Mouse (Mus musculus) MEL (cell line): ENCODE results near the gene Wwc1. TPM values are rescaled to one million over a fixed set of nuclear protein-coding genes. Genes with fewer than 3 reads are reported as not detected.

ENCODE experiments used
- DNase-seq: peaks from one replicate; pipeline ENCODE4 v3.0.0; 2011; ENCODE audit warnings: low read depth, low spot score
- H3K27ac ChIP-seq: 2 replicates; pipeline ENCODE4 v1.5.1; 2012; ENCODE audit warnings: low read depth, mild to moderate bottlenecking, control low read depth, low read length, moderate library complexity; ENCODE audit not compliant: control insufficient read depth
- H3K27me3 ChIP-seq, 2 experiments: fragments of 150-350 bp in 1 of 2; sonication (generic) in 1 of 2; 2 replicates each; pipeline ENCODE4 v1.6.1; 2012; ENCODE audit warnings: low read length in 2 of 2, mild to moderate bottlenecking in 2 of 2, improper control_type of control experiment in 1 of 2, moderate library complexity in 1 of 2; ENCODE audit not compliant: insufficient read depth in 2 of 2, control insufficient read depth in 1 of 2
- H3K36me3 ChIP-seq, 2 experiments: 2 replicates each; pipeline ENCODE4 v1.6.1; 2012 to 2014; ENCODE audit warnings: low read length in 2 of 2, improper control_type of control experiment in 1 of 2, inconsistent platforms in 1 of 2, mild to moderate bottlenecking in 1 of 2; ENCODE audit not compliant: insufficient read depth in 2 of 2, control insufficient read depth in 1 of 2
- H3K4me1 ChIP-seq, 2 experiments: fragments of 150-350 bp in 1 of 2; sonication (generic) in 1 of 2; 2 replicates each; pipeline ENCODE4 v1.6.1; 2012; ENCODE audit warnings: low read length in 2 of 2, improper control_type of control experiment in 1 of 2, mild to moderate bottlenecking in 1 of 2; ENCODE audit not compliant: insufficient read depth in 2 of 2, control insufficient read depth in 1 of 2
- H3K4me3 ChIP-seq, 2 experiments: fragments of 150-350 bp in 1 of 2; sonication (generic) in 1 of 2; 2 replicates each; pipeline ENCODE4 v1.5.1; 2012; ENCODE audit warnings: low read depth in 2 of 2, low read length in 2 of 2, mild to moderate bottlenecking in 2 of 2, moderate library complexity in 2 of 2, control low read depth in 1 of 2, improper control_type of control experiment in 1 of 2; ENCODE audit not compliant: control insufficient read depth in 1 of 2, insufficient read depth in 1 of 2
- H3K79me2 ChIP-seq: 2 replicates; pipeline ENCODE4 v1.6.1; 2012; ENCODE audit warnings: mild to moderate bottlenecking, low read length, moderate library complexity; ENCODE audit not compliant: control insufficient read depth, poor library complexity, insufficient read depth
- H3K9ac ChIP-seq: 2 replicates; pipeline ENCODE4 v1.6.1; 2012; ENCODE audit warnings: low read depth, mild to moderate bottlenecking, control low read depth, low read length, moderate library complexity; ENCODE audit not compliant: control insufficient read depth, poor library complexity, severe bottlenecking
- H3K9me3 ChIP-seq: fragments of 150-350 bp; sonication (generic); replicated peaks from 2 replicates; pipeline ENCODE4 v1.6.1; 2012; ENCODE audit warnings: mild to moderate bottlenecking, low read length, improper control_type of control experiment, moderate library complexity; ENCODE audit not compliant: insufficient read depth
- CTCF ChIP-seq, 3 experiments: IDR thresholded peaks in 2 of 3; conservative IDR thresholded peaks in 1 of 3; 2 replicates each; pipeline ENCODE4 v1.5.1; 2011 to 2012; ENCODE audit warnings: low read length in 3 of 3, low read depth in 2 of 3, mild to moderate bottlenecking in 2 of 3, improper control_type of control experiment in 1 of 3, inconsistent platforms in 1 of 3, mixed read lengths in 1 of 3, moderate library complexity in 1 of 3; ENCODE audit not compliant: control insufficient read depth in 1 of 3, insufficient read depth in 1 of 3, poor library complexity in 1 of 3, severe bottlenecking in 1 of 3
- E2F4 ChIP-seq: IDR thresholded peaks from 2 replicates; pipeline ENCODE4 v1.6.1; 2011; ENCODE audit warnings: low read depth, low read length, improper control_type of control experiment, borderline replicate concordance
- ELF1 ChIP-seq: IDR thresholded peaks from 2 replicates; pipeline ENCODE4 v1.6.1; 2014; ENCODE audit warnings: low read depth, mild to moderate bottlenecking, inconsistent platforms, low read length, improper control_type of control experiment, moderate library complexity
- EP300 ChIP-seq, 2 experiments: IDR thresholded peaks; 2 replicates each; pipeline ENCODE4 v1.6.1; 2011; ENCODE audit warnings: improper control_type of control experiment in 2 of 2, low read length in 2 of 2, low read depth in 1 of 2, mild to moderate bottlenecking in 1 of 2
- ETS1 ChIP-seq: IDR thresholded peaks from 2 replicates; pipeline ENCODE4 v1.6.1; 2012; ENCODE audit warnings: low read depth, mild to moderate bottlenecking, inconsistent platforms, low read length, improper control_type of control experiment, moderate library complexity
- GATA1 ChIP-seq: IDR thresholded peaks from 2 replicates; pipeline ENCODE4 v1.6.1; 2011; ENCODE audit warnings: low read depth, low read length, improper control_type of control experiment
- HCFC1 ChIP-seq: IDR thresholded peaks from 2 replicates; pipeline ENCODE4 v1.6.1; 2012; ENCODE audit warnings: low read depth, mild to moderate bottlenecking, inconsistent platforms, low read length, improper control_type of control experiment, moderate library complexity
- JUND ChIP-seq: IDR thresholded peaks from 2 replicates; pipeline ENCODE4 v1.6.1; 2011; ENCODE audit warnings: low read depth, mild to moderate bottlenecking, improper control_type of control experiment, low read length
- KAT2A ChIP-seq: conservative IDR thresholded peaks from 2 replicates; pipeline ENCODE4 v1.6.1; 2012; ENCODE audit warnings: low read depth, low read length, improper control_type of control experiment, inconsistent platforms
- MAZ ChIP-seq: IDR thresholded peaks from 2 replicates; pipeline ENCODE4 v1.6.1; 2012; ENCODE audit warnings: low read depth, mild to moderate bottlenecking, inconsistent platforms, low read length, improper control_type of control experiment
- MEF2A ChIP-seq: IDR thresholded peaks from 2 replicates; pipeline ENCODE4 v1.6.1; 2014; ENCODE audit warnings: low read depth, mild to moderate bottlenecking, inconsistent platforms, low read length, improper control_type of control experiment; ENCODE audit not compliant: poor library complexity, insufficient replicate concordance, severe bottlenecking; ENCODE audit errors: extremely low read depth
- MXI1 ChIP-seq: IDR thresholded peaks from 2 replicates; pipeline ENCODE4 v1.6.1; 2011; ENCODE audit warnings: mild to moderate bottlenecking, low read depth, low read length, improper control_type of control experiment
- MYB ChIP-seq: IDR thresholded peaks from 2 replicates; pipeline ENCODE4 v1.6.1; 2011; ENCODE audit warnings: mild to moderate bottlenecking, low read depth, low read length, improper control_type of control experiment
- MYC ChIP-seq: IDR thresholded peaks from 2 replicates; pipeline ENCODE4 v1.6.1; 2011; ENCODE audit warnings: low read depth, mild to moderate bottlenecking, low read length, improper control_type of control experiment, moderate library complexity
- NELFE ChIP-seq: IDR thresholded peaks from 2 replicates; pipeline ENCODE4 v1.6.1; 2011; ENCODE audit warnings: low read depth, low read length, improper control_type of control experiment
- NRF1 ChIP-seq: IDR thresholded peaks from 2 replicates; pipeline ENCODE4 v1.6.1; 2014; ENCODE audit warnings: low read depth, mild to moderate bottlenecking, inconsistent platforms, low read length, improper control_type of control experiment, moderate library complexity; ENCODE audit not compliant: poor library complexity, insufficient read depth, severe bottlenecking
- POLR2AphosphoS2 ChIP-seq: IDR thresholded peaks from 2 replicates; pipeline ENCODE4 v1.6.1; 2011; ENCODE audit warnings: low read length, improper control_type of control experiment
- POLR2AphosphoS5 ChIP-seq: IDR thresholded peaks from 2 replicates; pipeline ENCODE4 v1.6.1; 2012; ENCODE audit warnings: low read depth, borderline replicate concordance, mild to moderate bottlenecking, inconsistent platforms, low read length, moderate library complexity, mixed read lengths
- RCOR1 ChIP-seq: IDR thresholded peaks from 2 replicates; pipeline ENCODE4 v1.6.1; 2012; ENCODE audit warnings: low read depth, mild to moderate bottlenecking, inconsistent platforms, low read length, improper control_type of control experiment
- SIN3A ChIP-seq: IDR thresholded peaks from 2 replicates; pipeline ENCODE4 v1.6.1; 2012; ENCODE audit warnings: low read length, improper control_type of control experiment, inconsistent platforms
- TCF12 ChIP-seq: IDR thresholded peaks from 2 replicates; pipeline ENCODE4 v1.6.1; 2014; ENCODE audit warnings: low read depth, mild to moderate bottlenecking, inconsistent platforms, low read length, improper control_type of control experiment, moderate library complexity
- UBTF ChIP-seq: IDR thresholded peaks from 2 replicates; pipeline ENCODE4 v1.6.1; 2012; ENCODE audit warnings: low read depth, mild to moderate bottlenecking, inconsistent platforms, low read length, improper control_type of control experiment, moderate library complexity, borderline replicate concordance; ENCODE audit not compliant: insufficient read depth
- USF1 ChIP-seq: IDR thresholded peaks from 2 replicates; pipeline ENCODE4 v1.6.1; 2014; ENCODE audit warnings: low read depth, mild to moderate bottlenecking, inconsistent platforms, low read length, improper control_type of control experiment, moderate library complexity
- USF2 ChIP-seq, 2 experiments: IDR thresholded peaks; 2 replicates each; pipeline ENCODE4 v1.6.1; 2011 to 2012; ENCODE audit warnings: improper control_type of control experiment in 2 of 2, low read length in 2 of 2, borderline replicate concordance in 1 of 2, inconsistent platforms in 1 of 2, low read depth in 1 of 2, mild to moderate bottlenecking in 1 of 2; ENCODE audit not compliant: insufficient read depth in 1 of 2
- ZKSCAN1 ChIP-seq: IDR thresholded peaks from 2 replicates; pipeline ENCODE4 v1.6.1; 2012; ENCODE audit warnings: low read depth, mild to moderate bottlenecking, inconsistent platforms, low read length, improper control_type of control experiment, moderate library complexity
- polyA plus RNA-seq, 2 experiments: library from polyadenylated mRNA; stranded (reverse) in 1 of 2; unstranded in 1 of 2; fragments of >175 nt in 1 of 2; fragments of >200 nt in 1 of 2; gene quantifications; 2 replicates each; pipeline versions ENCODE4 v1.2.1 to v1.2.4; 2012; ENCODE audit warnings: low replicate concordance in 2 of 2, low read depth in 1 of 2; ENCODE audit not compliant: insufficient read length in 2 of 2, insufficient read depth in 1 of 2, missing spikeins in 1 of 2
- total RNA-seq: library from RNA; depleted of rRNA; stranded (reverse); fragments of 300-350 nt; gene quantifications from 2 replicates; pipeline ENCODE4 v1.2.3, GENCODE M21; 2012

Gene Wwc1
- total and polyA plus RNA-seq, 3 experiments: 0.39 to 0.46 TPM; not detected in 1

- H3K4me1 ChIP-seq: no peaks in the 10 kb centered on the region
- no peak overlapping the region for H3K4me3 ChIP-seq
- H3K27ac ChIP-seq: no peak overlapping the region
- no peaks in the 10 kb centered on the region for H3K36me3 ChIP-seq
- no peaks in the 10 kb centered on the region for H3K27me3 ChIP-seq
- H3K9me3 ChIP-seq: no peaks in the 10 kb centered on the region
- no peaks in the 10 kb centered on the region for H3K79me2 ChIP-seq
- DNase-seq: no peak
- TF ChIP-seq USF1 (no peak), MYC (no peak), E2F4 (no peak), MEF2A (no peak), GATA1 (no peak), ETS1 (no peak), HCFC1 (no peak), MAZ (no peak), TCF12 (no peak), MYB (no peak), POLR2AphosphoS5 (no peak)
- no peak overlapping the region for H3K9ac ChIP-seq
These were observed 86.9 kb downstream of the Wwc1 start for GRCm38 (mm10) chr11:35893454-35893853.

GRCm38 (mm10) chr11:35893018-35893421 is 87.3 kb downstream of the Wwc1 start:
- TF ChIP-seq MYB: no peak
- Histone ChIP-seq H3K27me3 (no peaks in the 10 kb centered on the region), H3K27ac (no peak overlapping the region), H3K9ac (no peak overlapping the region), H3K36me3 (no peaks in the 10 kb centered on the region), H3K79me2 (no peaks in the 10 kb centered on the region), H3K4me3 (no peak overlapping the region), H3K4me1 (no peaks in the 10 kb centered on the region), H3K9me3 (no peaks in the 10 kb centered on the region)
- DNase-seq: no peak

GRCm38 (mm10) chr11:35892293-35892692 is 88.0 kb downstream of the Wwc1 start:
- H3K9me3 ChIP-seq: no peaks in the 10 kb centered on the region
- DNase-seq: no peak
- no peaks in the 10 kb centered on the region for H3K79me2 ChIP-seq
- no peaks in the 10 kb centered on the region for H3K36me3 ChIP-seq
- no peak overlapping the region for H3K9ac ChIP-seq
- H3K4me3 ChIP-seq: no peak overlapping the region
- no peaks in the 10 kb centered on the region for H3K4me1 ChIP-seq
- no peaks in the 10 kb centered on the region for H3K27me3 ChIP-seq
- no peak overlapping the region for H3K27ac ChIP-seq
- TF ChIP-seq CTCF (IDR thresholded peaks at IDR 0.05 in 2 of 3, conservative IDR thresholded peaks at IDR 0.05 in 1 of 3; ENCODE audit: control insufficient read depth in 1 of 3, insufficient read depth in 1 of 3, low read depth in 2 of 3, low read length in 3 of 3, poor library complexity in 1 of 3, severe bottlenecking in 1 of 3): no peak
- no peak for TF ChIP-seq KAT2A
- no peak for TF ChIP-seq MAZ
- no peak for TF ChIP-seq MXI1
- TF ChIP-seq UBTF: no peak
- no peak for TF ChIP-seq POLR2AphosphoS2
- TF ChIP-seq USF2 (IDR thresholded peaks at IDR 0.05; ENCODE audit: borderline replicate concordance in 1 of 2, insufficient read depth in 1 of 2, low read depth in 1 of 2, low read length in 2 of 2): no peak
- no peak for TF ChIP-seq NELFE
- no peak for TF ChIP-seq EP300 (IDR thresholded peaks at IDR 0.05; ENCODE audit: low read depth in 1 of 2, low read length in 2 of 2)
- no peak for TF ChIP-seq ZKSCAN1
- TF ChIP-seq NRF1: no peak
- TF ChIP-seq RCOR1: no peak
- no peak for TF ChIP-seq MEF2A
- TF ChIP-seq USF1: no peak
- no peak for TF ChIP-seq JUND
- TF ChIP-seq POLR2AphosphoS5: no peak
- no peak for TF ChIP-seq MYC
- TF ChIP-seq ELF1: no peak
- no peak for TF ChIP-seq SIN3A
